Mouse (Mus musculus): ENCODE measurements around the gene Rreb1.

- TF ChIP-seq GATA1 (IDR thresholded peaks at IDR 0.05; ENCODE audit: borderline replicate concordance, low read length) (no peak), FLI1 (IDR thresholded peaks at IDR 0.05; ENCODE audit: low read length) (no peak)
Observed at GRCm38 (mm10) chr13:37855765-37856164, 77.6 kb downstream of the Rreb1 start.

Measured in megakaryocyte, embryonic 14.5 days (primary cell).